Mouse (Mus musculus) forebrain, embryonic 15.5 days (tissue): Measurements from ENCODE around the gene C1qb. TPM values are rescaled to one million over a fixed set of nuclear protein-coding genes. Genes with fewer than 3 reads are reported as not detected.

Experiments used
- polyA plus RNA-seq: library from polyadenylated mRNA; unstranded; fragments of >200 nt; fragmentation: Nextera tagmentation; extraction: Ambion mirVana; gene quantifications from 2 replicates; pipeline ENCODE4 v1.2.1, GENCODE M21; 2015

C1qb gene
- polyA plus RNA-seq, 1 experiment from 2014 or later, result 30.5 TPM

Other genes starting within 250 kb of the C1qb start
- gene Ephb2, start 50.2 kb downstream of the C1qb start, polyA plus RNA-seq, result 18.9 and 20.4 TPM in 2 replicates
- 18.8 and 20.7 TPM in 2 replicates for gene C1qc, start 6.9 kb upstream of the C1qb start, polyA plus RNA-seq
- 22.0 and 23.3 TPM in 2 replicates for gene C1qa, start 12.6 kb upstream of the C1qb start, polyA plus RNA-seq
- gene Epha8, start 70.6 kb upstream of the C1qb start, polyA plus RNA-seq, result 4.6 and 5.1 TPM in 2 replicates
- gene Zbtb40, start 162.6 kb upstream of the C1qb start, polyA plus RNA-seq, result 5.1 and 5.7 TPM in 2 replicates